ENCODE assay signal across 23 mouse cellular contexts in the genomic region with DNA sequence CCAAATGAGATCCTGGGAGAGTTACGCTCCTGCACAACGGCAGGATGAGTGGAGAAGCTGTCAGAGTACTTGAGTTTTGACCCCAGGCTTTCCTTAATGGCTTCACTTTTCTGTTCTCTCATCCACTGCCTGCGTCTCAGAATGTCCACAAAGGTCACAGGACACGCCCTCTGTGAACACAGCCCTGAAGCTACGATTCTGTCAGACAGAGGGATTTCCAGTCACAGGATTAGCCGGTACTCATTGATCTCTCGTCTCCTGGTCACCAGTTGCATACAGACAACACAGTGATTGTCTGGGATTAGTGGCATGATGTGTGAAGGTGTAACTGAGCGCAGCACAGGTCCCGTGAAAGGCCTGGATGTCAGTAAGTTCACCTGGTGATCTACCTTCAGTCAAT. TPM values are rescaled to one million over a fixed set of nuclear protein-coding genes. Genes with fewer than 3 reads are reported as not detected.
A peak's percentile ranks its signal among the peaks of the same experiment; 100 is the strongest.
DNase-seq lines count a peak whose midpoint lies in the region; ATAC-seq and TF ChIP-seq lines count a peak whose summit lies in the region.
"Had no signal": no experiment of that assay in that cellular context is flagged by ENCODE, and none has a peak within 500 bp of the region (broad histone marks: within the 10 kb centered on the region; RNA-seq: fewer than 3 reads in every experiment).

No protein-coding gene starts in this region.

- H3K27me3 ChIP-seq in hindbrain, embryonic 12.5 days = no peaks in the 10 kb centered on the region
- no peaks in the 10 kb centered on the region for H3K27me3 ChIP-seq in hindbrain, postnatal 0 days (ENCODE audit: insufficient read depth, low read length)
- H3K27me3 ChIP-seq in neural tube, embryonic 15.5 days (replicated peaks) = no peaks in the 10 kb centered on the region
- H3K27me3 ChIP-seq in heart, embryonic 10.5 days (ENCODE audit: insufficient read depth, poor library complexity, severe bottlenecking) = no peaks in the 10 kb centered on the region
- H3K27me3 ChIP-seq: heart, embryonic 15.5 days; megakaryocyte, embryonic 14.5 days had no signal

- H3K9ac ChIP-seq in hindbrain, embryonic 12.5 days = no peak overlapping the region
- H3K9ac ChIP-seq in hindbrain, postnatal 0 days (replicated peaks; ENCODE audit: low read length) = no peak overlapping the region
- no peak overlapping the region for H3K9ac ChIP-seq in neural tube, embryonic 15.5 days (replicated peaks)
- H3K9ac ChIP-seq: heart, embryonic 15.5 days had no signal

- H3K4me3 ChIP-seq in hindbrain, embryonic 12.5 days = no peak overlapping the region
- H3K4me3 ChIP-seq in hindbrain, postnatal 0 days (ENCODE audit: low read length) = no peak overlapping the region
- no peak overlapping the region for H3K4me3 ChIP-seq in neural tube, embryonic 15.5 days (replicated peaks)
- no peak overlapping the region for H3K4me3 ChIP-seq in heart, embryonic 10.5 days
- H3K4me3 ChIP-seq: heart, embryonic 15.5 days; megakaryocyte, embryonic 14.5 days; myocyte had no signal

- WGBS in hindbrain, embryonic 12.5 days = 26% methylated on average over 9 of the region's 9 CpGs
- 46% methylated on average over 9 of the region's 9 CpGs for WGBS in hindbrain, postnatal 0 days
- WGBS in neural tube, embryonic 15.5 days = 32% methylated on average over 9 of the region's 9 CpGs
- 45% methylated on average over 9 of the region's 9 CpGs for WGBS in heart, embryonic 10.5 days

- H3K9me3 ChIP-seq in hindbrain, embryonic 12.5 days (replicated peaks) = no peaks in the 10 kb centered on the region
- no peaks in the 10 kb centered on the region for H3K9me3 ChIP-seq in hindbrain, postnatal 0 days (ENCODE audit: low read length)
- H3K9me3 ChIP-seq in neural tube, embryonic 15.5 days (replicated peaks) = no peaks in the 10 kb centered on the region
- no peaks in the 10 kb centered on the region for H3K9me3 ChIP-seq in heart, embryonic 10.5 days
- H3K9me3 ChIP-seq: heart, embryonic 15.5 days; megakaryocyte, embryonic 14.5 days had no signal

- no peak for TF ChIP-seq CTCF in hindbrain, postnatal 0 days (IDR thresholded peaks at IDR 0.05; ENCODE audit: low read depth)

- no peak for ATAC-seq in hindbrain, embryonic 12.5 days (ENCODE audit: low FRiP score)
- ATAC-seq in hindbrain, postnatal 0 days = no peak
- no peak for ATAC-seq in neural tube, embryonic 15.5 days (ENCODE audit: low FRiP score)

- no peaks in the 10 kb centered on the region for H3K36me3 ChIP-seq in hindbrain, embryonic 12.5 days
- no peaks in the 10 kb centered on the region for H3K36me3 ChIP-seq in hindbrain, postnatal 0 days (ENCODE audit: insufficient read depth, low read length)
- H3K36me3 ChIP-seq in neural tube, embryonic 15.5 days = no peaks in the 10 kb centered on the region
- no peaks in the 10 kb centered on the region for H3K36me3 ChIP-seq in heart, embryonic 10.5 days
- H3K36me3 ChIP-seq: heart, embryonic 15.5 days had no signal

- no peak for DNase-seq in hindbrain, postnatal 0 days (ENCODE audit: low spot score)
- DNase-seq in neural tube, embryonic 10.5 days (ENCODE audit: extremely low spot score, low spot score) = peak; percentile 27
- peak; percentile 36 for DNase-seq in mesoderm, embryonic 11.5 days (ENCODE audit: low read depth, low spot score)
- DNase-seq in heart, embryonic 10.5 days (ENCODE audit: low spot score) = no peak
- DNase-seq in cerebellum, adult 18-20 months = no peak
- DNase-seq: adrenal gland, adult 2 months; B cell, adult 2 months; cerebellum, adult 8-10 months; gastrocnemius, postnatal 10 days; heart, adult 18-20 months; heart, postnatal 4 days; kidney, adult 11 months; lung, adult 18-20 months; right cerebral cortex, postnatal 4 days; thymus, adult 2 months had no signal

- peaks cover 35% of the 10 kb centered on the region for H3K4me1 ChIP-seq in hindbrain, embryonic 12.5 days
- peaks cover 6% of the 10 kb centered on the region; the same call in 1 of the 2 replicates for H3K4me1 ChIP-seq in hindbrain, postnatal 0 days (ENCODE audit: insufficient read depth, low read length)
- H3K4me1 ChIP-seq in neural tube, embryonic 15.5 days = peaks cover 33% of the 10 kb centered on the region
- peaks cover 11% of the 10 kb centered on the region; the same call in 1 of the 2 replicates for H3K4me1 ChIP-seq in heart, embryonic 10.5 days
- H3K4me1 ChIP-seq: heart, embryonic 15.5 days; megakaryocyte, embryonic 14.5 days had no signal

- H3K27ac ChIP-seq in hindbrain, embryonic 12.5 days = peak overlapping the region; percentile 44; the same call in 1 of the 2 replicates
- H3K27ac ChIP-seq in hindbrain, postnatal 0 days = no peak overlapping the region
- H3K27ac ChIP-seq in neural tube, embryonic 15.5 days (replicated peaks) = no peak overlapping the region
- no peak overlapping the region for H3K27ac ChIP-seq in heart, embryonic 10.5 days
- H3K27ac ChIP-seq: heart, embryonic 15.5 days; kidney, postnatal 0 days had no signal

- no peak overlapping the region; the same call in 1 of the 2 replicates for H3K4me2 ChIP-seq in hindbrain, embryonic 12.5 days (replicated peaks)
- H3K4me2 ChIP-seq in hindbrain, postnatal 0 days (ENCODE audit: low read depth, low read length) = no peak overlapping the region
- H3K4me2 ChIP-seq in neural tube, embryonic 15.5 days = no peak overlapping the region
- H3K4me2 ChIP-seq: heart, embryonic 15.5 days had no signal

RNA-seq across cellular contexts. Expression of a gene that starts 39.2 kb away (rescaled TPM):
- 9.3 and 10.4 TPM in 2 replicates for polyA plus RNA-seq in hindbrain, embryonic 12.5 days (2016; fragmentation: Nextera tagmentation; extraction: Ambion mirVana)
- total RNA-seq in hindbrain, postnatal 0 days (2014; rRNA removed) = 11.1 and 12.5 TPM in 2 replicates
- polyA plus RNA-seq in hindbrain, postnatal 0 days (2015; fragmentation: Nextera tagmentation; extraction: Ambion mirVana) = 5.0 and 5.7 TPM in 2 replicates
- polyA plus RNA-seq in neural tube, embryonic 15.5 days (2015; fragmentation: Nextera tagmentation; extraction: Ambion mirVana) = 5.1 and 5.6 TPM in 2 replicates
- polyA plus RNA-seq in heart, embryonic 10.5 days (2016; fragmentation: Nextera tagmentation; extraction: Ambion mirVana) = 4.1 and 6.3 TPM in 2 replicates

RNA-seq across cellular contexts. Expression of a gene that starts 46.4 kb away (rescaled TPM):
- polyA plus RNA-seq in hindbrain, embryonic 12.5 days (2016; fragmentation: Nextera tagmentation; extraction: Ambion mirVana) = 144 and 164 TPM in 2 replicates
- total RNA-seq in hindbrain, postnatal 0 days (2014; rRNA removed) = 30.3 and 31.9 TPM in 2 replicates
- polyA plus RNA-seq in hindbrain, postnatal 0 days (2015; fragmentation: Nextera tagmentation; extraction: Ambion mirVana) = 25.1 and 28.2 TPM in 2 replicates
- polyA plus RNA-seq in neural tube, embryonic 15.5 days (2015; fragmentation: Nextera tagmentation; extraction: Ambion mirVana) = 14.9 and 19.2 TPM in 2 replicates
- polyA plus RNA-seq in heart, embryonic 10.5 days (2016; fragmentation: Nextera tagmentation; extraction: Ambion mirVana) = 0.27 and 0.57 TPM in 2 replicates
- total RNA-seq: adrenal gland, adult 2 months; gastrocnemius, postnatal 10 days; heart, adult 18-20 months; heart, postnatal 4 days had no signal
- polyA plus RNA-seq: adrenal gland, adult 2 months; heart, embryonic 15.5 days; kidney, postnatal 0 days; stomach, embryonic 16.5 days; urinary bladder, adult 2 months had no signal

Comparison
In these comparisons a context has a peak if more than half of its experiments do, and no peak if none do; other contexts are left out.
1. DNase-seq: peak in neural tube, embryonic 10.5 days (single experiment) and mesoderm, embryonic 11.5 days (single experiment); none in hindbrain, postnatal 0 days (single experiment), heart, embryonic 10.5 days (single experiment) and cerebellum, adult 18-20 months (0 of 2).
2. RNA of a gene that starts 46.4 kb away (polyA plus RNA-seq): 144 to 164 TPM in hindbrain, embryonic 12.5 days, 25.1 to 28.2 TPM in hindbrain, postnatal 0 days and 14.9 to 19.2 TPM in neural tube, embryonic 15.5 days; 0.27 to 0.57 TPM in heart, embryonic 10.5 days; every median in the first group is over 10 times any median in the second.